Mouse (Mus musculus) ES-E14 (cell line): Measurements from ENCODE around the gene Rfx4.

Experiments
- CHD2 ChIP-seq: IDR thresholded peaks from 2 replicates; pipeline ENCODE4 v1.6.1; 2014; ENCODE audit warnings: mild to moderate bottlenecking, low read depth, low read length, inconsistent platforms
- HCFC1 ChIP-seq: IDR thresholded peaks from 2 replicates; pipeline ENCODE4 v1.6.1; 2012; ENCODE audit warnings: low read length, inconsistent platforms, borderline replicate concordance; ENCODE audit not compliant: insufficient read depth
- MAFK ChIP-seq: IDR thresholded peaks from 2 replicates; pipeline ENCODE4 v1.6.1; 2014; ENCODE audit warnings: mild to moderate bottlenecking, low read depth, low read length, inconsistent platforms; ENCODE audit not compliant: insufficient read depth
- ZNF384 ChIP-seq: IDR thresholded peaks from 2 replicates; pipeline ENCODE4 v1.6.1; 2012; ENCODE audit warnings: low read depth, low read length, inconsistent platforms

DNA sequence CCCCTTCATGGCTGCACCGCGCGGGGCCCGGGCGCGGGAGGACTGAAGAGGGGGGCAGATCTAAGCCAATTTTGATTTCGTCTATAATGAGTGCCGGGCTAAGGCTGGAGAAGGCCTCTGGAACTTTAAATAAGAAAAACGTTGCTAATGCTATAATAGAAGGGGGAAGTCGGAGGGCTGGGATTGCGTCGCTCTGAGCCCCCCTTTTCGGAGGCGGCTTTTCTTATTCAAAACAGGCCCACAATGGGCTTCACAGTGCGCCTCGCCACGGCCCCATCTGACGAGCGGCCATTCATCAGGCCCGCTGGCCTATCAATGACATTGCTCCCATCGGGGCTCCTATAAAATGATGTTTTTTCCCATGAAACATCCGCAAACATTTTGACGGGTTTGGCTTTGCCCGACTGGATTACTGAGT, at the start of gene Rfx4:
- TF ChIP-seq MAFK (no peak), CHD2 (no peak), HCFC1 (no peak), ZNF384 (no peak)
